Mouse (Mus musculus): Measurements from ENCODE around the gene Hhatl.

Hhatl gene

GRCm38 (mm10) chr9:121791757-121792521, at the start of gene Hhatl:
Gene Hhatl (minus strand): TSS chr9:121792507.
- DNase-seq: no peak

- DNase-seq: no peak
Observed at GRCm38 (mm10) chr9:121839622-121839965, 47.3 kb upstream of the Hhatl start.

GRCm38 (mm10) chr9:121838829-121839621, 46.7 kb upstream of the Hhatl start, which contains the start of gene Ccdc13:
Gene Ccdc13 (minus strand): TSS chr9:121839461.
- peak; percentile 64 to 70 for DNase-seq

- no peak for DNase-seq
Observed at GRCm38 (mm10) chr9:121838008-121838407, 45.7 kb upstream of the Hhatl start.

DNA sequence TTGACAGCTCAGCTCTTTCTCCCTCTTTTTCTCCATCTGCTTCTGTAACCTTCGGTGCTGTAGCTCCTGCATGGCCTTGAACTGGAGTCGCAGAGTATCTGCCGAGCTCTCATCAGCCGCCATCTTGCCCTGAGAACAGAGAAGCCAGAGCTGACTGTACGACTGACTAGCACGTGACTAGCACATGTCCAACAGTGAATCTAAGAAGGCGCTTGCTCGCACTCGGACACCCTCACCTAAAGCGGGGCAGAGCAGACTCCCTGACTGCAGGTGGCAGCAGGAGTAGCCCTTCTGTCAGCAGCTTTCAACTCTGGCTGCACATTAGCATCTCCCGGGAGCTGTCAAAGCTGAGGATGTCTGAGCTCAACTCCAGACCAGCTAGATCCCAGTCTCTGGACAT, 41.5 kb upstream of the Hhatl start:
- DNase-seq: no peak

DNA sequence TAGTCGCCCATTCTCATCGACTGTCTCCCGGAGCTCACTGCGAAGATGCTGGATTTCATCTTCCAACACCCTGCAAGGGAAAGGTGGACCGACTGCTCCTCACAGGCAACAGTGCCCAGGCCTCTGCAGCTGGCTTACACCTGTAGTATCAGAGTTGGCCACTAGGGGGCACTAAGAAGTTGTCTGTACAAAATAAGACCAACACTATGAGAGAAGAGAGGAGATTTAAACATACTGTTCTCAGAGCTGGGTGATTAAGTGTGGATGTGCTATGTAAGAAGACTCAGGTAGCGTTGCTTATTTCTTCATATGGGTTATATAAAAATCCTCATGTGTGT, 38.6 kb upstream of the Hhatl start:
- peak; percentile 26 to 30 for DNase-seq

GRCm38 (mm10) chr9:121830243-121830955, 38.1 kb upstream of the Hhatl start:
- peak in 1 of 2 experiments; percentile 18 for DNase-seq

DNA sequence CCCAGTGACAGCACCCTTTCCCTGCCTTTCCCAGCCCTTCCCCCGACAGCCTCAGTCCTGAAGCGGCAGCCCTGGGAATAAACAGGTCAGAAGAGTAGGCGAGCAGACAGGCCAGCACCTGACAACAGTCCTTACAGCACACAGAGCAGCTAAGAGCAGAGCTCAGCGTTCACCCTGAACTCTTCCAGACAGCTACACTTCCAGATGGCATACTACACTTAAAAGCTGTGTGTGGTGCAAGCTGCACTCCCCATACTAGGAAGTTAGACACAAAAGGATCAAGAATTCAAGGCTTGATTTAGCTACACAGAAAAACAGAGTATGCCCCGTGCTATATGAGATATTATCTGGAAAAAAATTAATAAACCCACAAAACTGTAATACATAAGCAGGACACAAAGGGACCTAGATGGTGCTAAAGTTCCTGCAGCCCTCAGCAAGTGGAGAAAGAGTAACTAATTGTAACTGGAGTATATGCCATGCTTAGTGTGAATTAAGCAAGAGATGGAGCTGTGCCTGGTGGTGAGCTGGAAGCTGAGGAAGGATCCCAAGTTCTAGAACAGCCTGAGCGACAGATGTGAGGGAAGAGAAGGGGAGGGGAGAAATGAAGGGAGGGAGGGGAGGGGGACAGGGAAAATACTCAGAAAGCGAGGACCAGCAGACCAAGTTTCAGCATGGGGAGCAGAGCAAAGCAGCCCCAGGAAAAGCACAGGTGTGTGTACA, 37.1 kb upstream of the Hhatl start:
- DNase-seq: no peak

- no peak for DNase-seq
Observed at GRCm38 (mm10) chr9:121828314-121828713, 36.0 kb upstream of the Hhatl start.

GRCm38 (mm10) chr9:121826356-121826755, 34.0 kb upstream of the Hhatl start:
- no peak for DNase-seq

GRCm38 (mm10) chr9:121823991-121824390, 31.7 kb upstream of the Hhatl start:
- no peak for DNase-seq

DNA sequence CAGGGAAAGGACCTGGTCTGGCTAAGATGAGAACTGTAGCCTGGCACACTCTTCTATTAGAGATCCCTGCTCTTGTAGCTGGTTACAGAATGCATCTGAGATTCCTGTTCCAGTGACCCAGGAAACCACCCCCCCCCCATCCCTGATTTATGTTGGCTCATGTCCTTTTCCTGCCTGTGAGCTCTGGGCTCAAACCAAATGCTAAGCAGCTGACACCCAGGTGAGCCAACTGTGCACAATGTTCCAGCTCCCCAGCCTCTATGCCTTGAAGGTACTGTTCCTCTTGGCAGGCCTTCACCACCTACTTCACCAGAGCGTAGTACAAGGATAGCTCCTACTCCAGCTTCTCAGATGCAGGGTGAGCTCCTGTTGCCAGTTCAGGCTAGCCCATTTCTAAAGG, 30.7 kb upstream of the Hhatl start:
- no peak for DNase-seq

- DNase-seq: no peak
Observed at GRCm38 (mm10) chr9:121822585-121822991, 30.3 kb upstream of the Hhatl start.

- no peak for DNase-seq
Observed at GRCm38 (mm10) chr9:121820765-121821164, 28.5 kb upstream of the Hhatl start.

DNA sequence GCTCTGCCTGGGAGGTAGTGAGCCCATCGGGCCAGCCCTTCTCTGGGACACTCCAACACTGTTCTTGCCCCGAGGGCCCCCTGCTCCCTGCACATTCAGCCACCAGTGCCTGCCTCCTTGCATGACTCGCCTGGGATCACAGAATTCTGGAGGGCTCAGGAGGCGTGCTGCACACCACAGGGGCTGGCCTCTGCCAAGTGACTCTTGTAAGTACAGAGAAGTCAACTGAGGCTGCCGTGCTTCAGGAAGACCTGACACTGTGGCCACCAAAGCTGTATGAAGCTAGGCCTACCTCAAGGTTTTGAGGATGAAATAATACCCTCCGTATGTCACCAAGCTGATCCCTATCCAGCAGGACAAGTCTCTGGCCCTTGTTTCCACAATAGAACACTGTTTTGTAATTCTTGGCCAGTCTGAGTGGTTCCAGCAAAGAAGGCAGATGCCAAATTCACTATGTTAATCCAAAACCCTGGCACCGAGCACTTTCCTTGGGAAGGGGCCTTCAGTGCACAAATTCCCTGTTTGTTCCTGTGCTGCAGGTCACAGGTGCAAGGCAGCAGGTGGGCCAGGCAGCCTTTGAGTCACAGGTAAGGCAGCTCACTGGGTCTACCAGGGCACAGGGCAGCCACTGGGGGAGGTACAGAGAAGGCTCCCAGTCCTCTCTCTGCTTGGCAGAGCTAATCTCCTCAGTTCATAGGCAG, 27.6 kb upstream of the Hhatl start:
- DNase-seq: no peak

GRCm38 (mm10) chr9:121819073-121819770, 26.9 kb upstream of the Hhatl start:
- DNase-seq: no peak

DNA sequence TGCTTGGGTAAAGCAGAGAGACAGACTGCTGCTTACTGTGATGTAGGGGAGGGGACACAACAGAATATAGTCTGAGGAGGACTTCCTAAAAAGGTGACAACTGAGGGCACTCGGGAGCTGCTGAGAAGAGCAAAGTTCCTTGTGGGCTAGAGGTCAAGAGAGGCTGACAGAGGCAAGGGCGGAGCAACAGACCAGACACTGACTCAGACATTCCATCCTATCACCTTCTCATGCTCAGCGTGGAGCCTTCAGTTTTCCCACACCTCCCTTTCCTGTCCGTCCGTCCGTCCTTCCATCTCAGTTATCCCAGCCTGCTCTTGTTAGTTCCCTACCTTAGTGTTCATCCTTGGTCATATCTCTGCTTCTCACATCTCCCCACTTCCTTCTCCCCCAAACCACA, 22.9 kb upstream of the Hhatl start:
- no peak for DNase-seq

DNA sequence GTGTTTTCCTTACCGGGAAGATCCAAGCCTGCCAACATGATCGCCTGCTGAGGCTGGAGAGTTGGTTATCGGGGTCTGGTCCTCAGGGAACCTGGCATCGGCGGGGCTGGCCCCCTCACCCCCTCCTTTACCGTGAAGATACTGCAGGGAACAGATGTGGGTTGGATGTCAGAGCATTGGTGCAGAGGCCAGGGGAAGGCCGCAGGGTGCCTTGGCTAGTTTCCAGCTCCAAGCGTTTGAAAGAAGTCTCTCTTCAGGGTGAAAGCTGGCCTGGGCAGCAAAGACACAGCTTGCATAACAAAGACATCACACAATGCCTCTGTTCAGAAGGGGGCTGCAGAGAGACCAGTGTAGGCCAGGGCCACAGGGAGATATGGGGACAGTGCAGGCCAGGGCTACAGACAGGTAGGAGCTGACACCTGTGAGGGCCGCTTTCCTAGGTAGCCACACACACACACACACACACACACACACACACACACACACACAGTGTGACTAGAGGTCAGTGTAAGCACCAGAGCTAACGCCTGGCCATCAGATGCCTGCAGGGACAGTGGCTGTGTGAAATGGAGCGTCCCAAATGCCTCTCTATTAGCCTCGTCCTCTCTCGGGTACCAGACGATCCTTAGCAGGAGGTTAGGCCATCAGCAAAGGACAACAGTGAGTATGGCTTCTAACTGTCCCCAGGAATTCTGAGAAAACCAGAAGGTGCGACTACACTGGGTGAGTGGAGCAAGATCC, 17.9 kb upstream of the Hhatl start:
- DNase-seq: no peak

DNA sequence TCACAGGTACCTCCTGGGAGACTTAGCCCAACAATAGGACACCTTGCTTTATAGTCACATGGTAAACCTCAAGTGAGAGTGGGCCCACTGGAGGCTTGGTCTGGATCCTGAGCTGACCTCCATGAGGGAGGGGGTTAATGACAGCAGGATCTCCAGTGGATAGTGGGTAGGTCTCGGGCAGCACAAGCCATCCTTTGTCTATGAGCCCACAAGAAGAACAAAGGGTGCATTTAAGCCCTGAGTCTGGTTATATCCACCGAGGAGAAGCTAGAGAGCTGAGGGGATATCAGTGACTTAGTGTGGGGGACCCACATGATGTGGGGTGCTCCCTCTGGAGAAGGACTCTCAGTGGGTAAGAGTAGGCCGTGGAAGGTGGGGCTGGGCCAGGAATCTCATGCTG, 16.2 kb upstream of the Hhatl start:
- no peak for DNase-seq

- no peak for DNase-seq
Observed at GRCm38 (mm10) chr9:121807947-121808346, 15.6 kb upstream of the Hhatl start.

GRCm38 (mm10) chr9:121807546-121807945, 15.2 kb upstream of the Hhatl start:
- no peak for DNase-seq
